Mouse (Mus musculus) erythroblast, embryonic 14.5 days (primary cell): ENCODE measurements at regions not wholly inside any gene's neighbourhood (a gene's known extent, or its start where the extent isn't known, plus 50 kb on each side); places are given as distances from the start of the nearest gene placed in this dataset.

Experiments used
- GATA1 ChIP-seq: IDR thresholded peaks from 2 replicates; pipeline ENCODE4 v1.6.1; 2012; ENCODE audit warnings: low read length, inconsistent platforms, mixed read lengths
- TAL1 ChIP-seq: IDR thresholded peaks from 3 replicates; pipeline ENCODE4 v1.6.1; 2012; ENCODE audit warnings: low read length, inconsistent platforms, mixed read lengths

- TF ChIP-seq TAL1 (no peak), GATA1 (no peak)
Observed at GRCm38 (mm10) chr6:100404161-100404560, 116.9 kb upstream of the Rybp start.
